Mouse (Mus musculus) heart, embryonic 11.5 days (tissue): ENCODE measurements at regions not wholly inside any gene's neighbourhood (a gene's known extent, or its start where the extent isn't known, plus 50 kb on each side); places are given as distances from the start of the nearest gene placed in this dataset.
"Not testable (repeated sequence)": the region's sequence is repeated elsewhere in the genome, so short reads cannot be mapped to it uniquely, and the experiment has no call there.

Experiments used
- ATAC-seq: fragments of 200-750 bp; cut with Nextera tagmentation; replicated peaks from 2 replicates; pipeline ENCODE4 v1.8.0; 2017; ENCODE audit warnings: moderate library complexity; ENCODE audit not compliant: insufficient number of reproducible peaks, low FRiP score, low TSS enrichment
- H3K27ac ChIP-seq: fragments of 300-500 bp; sonication (generic); 2 replicates; pipeline ENCODE4 v1.5.1; 2014; ENCODE audit warnings: mild to moderate bottlenecking, low read depth, low read length
- H3K27me3 ChIP-seq: fragments of 300-500 bp; sonication (generic); 2 replicates; pipeline ENCODE4 v1.6.1; 2014; ENCODE audit warnings: mild to moderate bottlenecking, low read length, mixed read lengths; ENCODE audit not compliant: control insufficient read depth, insufficient read depth
- H3K36me3 ChIP-seq: fragments of 300-500 bp; sonication (generic); 2 replicates; pipeline ENCODE4 v1.6.1; 2014; ENCODE audit warnings: mild to moderate bottlenecking, low read length, moderate library complexity, mixed read lengths; ENCODE audit not compliant: control insufficient read depth, insufficient read depth
- H3K4me1 ChIP-seq: fragments of 300-500 bp; sonication (generic); 2 replicates; pipeline ENCODE4 v1.6.1; 2014; ENCODE audit warnings: low read length; ENCODE audit not compliant: control insufficient read depth, insufficient read depth
- H3K4me2 ChIP-seq: fragments of 300-500 bp; sonication (generic); 2 replicates; pipeline ENCODE4 v1.6.1; 2014; ENCODE audit warnings: mild to moderate bottlenecking, moderate library complexity
- H3K4me3 ChIP-seq: fragments of 300-500 bp; sonication (generic); 2 replicates; pipeline ENCODE4 v1.5.1; 2014; ENCODE audit warnings: low read depth, low read length
- H3K9ac ChIP-seq: fragments of 300-500 bp; sonication (generic); 2 replicates; pipeline ENCODE4 v1.6.1; 2014; ENCODE audit warnings: mild to moderate bottlenecking, low read depth, low read length, moderate library complexity
- H3K9me3 ChIP-seq: fragments of 300-500 bp; sonication (generic); replicated peaks from 2 replicates; pipeline ENCODE4 v1.6.1; 2016; ENCODE audit warnings: low read length; ENCODE audit not compliant: control insufficient read depth
- WGBS: fragments of 180-500 bp; shearing (Covaris S2); extraction: QIAGEN DNeasy Blood & Tissue Kit; methylation state at CpG from one replicate; pipeline ENCODE4 v1.1.7; 2014; ENCODE audit not compliant: insufficient replicate concordance; 5-methylcytosine and 5-hydroxymethylcytosine counted together

DNA sequence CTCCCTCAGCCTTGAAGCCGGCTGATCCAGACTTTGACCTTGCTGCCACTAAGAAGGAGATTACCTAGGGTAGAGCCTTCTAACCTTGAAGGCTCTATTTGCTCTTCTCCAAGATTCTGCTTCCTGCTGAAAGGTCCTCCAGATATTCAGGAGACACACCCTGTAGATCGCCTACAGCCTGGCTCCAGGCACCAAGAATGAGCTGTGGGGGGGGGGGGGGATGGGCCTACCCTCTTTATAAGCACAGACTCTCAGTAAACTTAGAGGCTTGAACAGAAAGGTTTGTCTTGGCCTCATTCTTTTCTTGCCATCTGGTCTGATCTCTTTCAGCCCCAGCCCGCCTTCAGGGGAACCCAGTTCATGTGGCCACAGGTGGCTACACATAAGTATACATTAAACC, 342.5 kb upstream of the Sema3a start:
- no peaks in the 10 kb centered on the region for H3K36me3 ChIP-seq
- 82% methylated on average over 3 of the region's 3 CpGs for WGBS
- H3K9ac ChIP-seq, result no peak overlapping the region
- H3K4me2 ChIP-seq, result no peak overlapping the region
- H3K4me3 ChIP-seq, result no peak overlapping the region
- no peak overlapping the region for H3K27ac ChIP-seq
- no peaks in the 10 kb centered on the region for H3K4me1 ChIP-seq
- H3K9me3 ChIP-seq, result no peaks in the 10 kb centered on the region
- no peak for ATAC-seq
- no peaks in the 10 kb centered on the region for H3K27me3 ChIP-seq

DNA sequence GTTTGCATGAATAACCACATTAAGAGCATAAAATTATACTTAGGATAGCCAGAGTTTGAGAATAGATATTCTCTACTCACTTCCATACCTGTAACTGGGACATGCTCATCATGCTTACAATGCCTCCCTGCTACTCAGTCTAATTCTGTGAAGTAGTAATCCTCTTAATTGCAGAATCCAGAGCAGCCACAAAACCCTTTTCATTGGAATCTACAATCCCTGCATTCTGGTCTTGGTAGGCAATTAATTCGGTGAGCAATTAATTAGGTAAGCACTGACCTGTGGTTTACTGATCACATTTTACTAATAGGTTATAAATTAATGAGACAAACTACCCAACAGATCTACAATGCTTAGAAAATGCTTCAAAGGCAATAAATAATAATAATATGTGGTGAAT, 316.5 kb upstream of the Sema3a start:
- no peak overlapping the region for H3K4me2 ChIP-seq
- no peaks in the 10 kb centered on the region for H3K36me3 ChIP-seq
- ATAC-seq, result no peak
- no peaks in the 10 kb centered on the region for H3K27me3 ChIP-seq
- 84% methylated on average over 1 of the region's 1 CpGs for WGBS
- H3K9me3 ChIP-seq, result no peaks in the 10 kb centered on the region
- no peak overlapping the region for H3K4me3 ChIP-seq
- no peaks in the 10 kb centered on the region for H3K4me1 ChIP-seq
- no peak overlapping the region for H3K9ac ChIP-seq
- no peak overlapping the region for H3K27ac ChIP-seq

DNA sequence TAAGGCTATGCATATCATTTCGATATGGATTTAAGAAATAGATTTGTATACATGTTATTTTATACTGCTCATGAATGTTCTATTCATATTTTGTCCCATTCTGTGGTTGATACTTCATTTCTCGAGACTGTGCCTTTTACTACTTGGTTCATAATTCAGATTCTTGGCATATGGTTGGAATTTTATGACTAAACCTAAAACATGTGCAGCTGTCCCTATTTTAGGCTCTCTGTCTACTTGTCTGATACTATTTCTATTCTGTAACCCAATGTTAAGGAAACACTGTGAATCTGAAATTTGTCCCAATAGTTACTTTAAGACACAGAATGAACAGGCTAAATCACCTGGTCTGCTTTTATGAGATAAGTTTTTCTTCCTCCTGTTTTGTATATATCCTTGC, 315.3 kb upstream of the Sema3a start:
- Histone ChIP-seq H3K27ac (no peak overlapping the region), H3K36me3 (no peaks in the 10 kb centered on the region), H3K4me1 (no peaks in the 10 kb centered on the region), H3K27me3 (no peaks in the 10 kb centered on the region), H3K4me2 (no peak overlapping the region), H3K4me3 (no peak overlapping the region), H3K9me3 (no peaks in the 10 kb centered on the region), H3K9ac (no peak overlapping the region)
- ATAC-seq, result no peak
- WGBS, result 68% methylated on average over 2 of the region's 2 CpGs

DNA sequence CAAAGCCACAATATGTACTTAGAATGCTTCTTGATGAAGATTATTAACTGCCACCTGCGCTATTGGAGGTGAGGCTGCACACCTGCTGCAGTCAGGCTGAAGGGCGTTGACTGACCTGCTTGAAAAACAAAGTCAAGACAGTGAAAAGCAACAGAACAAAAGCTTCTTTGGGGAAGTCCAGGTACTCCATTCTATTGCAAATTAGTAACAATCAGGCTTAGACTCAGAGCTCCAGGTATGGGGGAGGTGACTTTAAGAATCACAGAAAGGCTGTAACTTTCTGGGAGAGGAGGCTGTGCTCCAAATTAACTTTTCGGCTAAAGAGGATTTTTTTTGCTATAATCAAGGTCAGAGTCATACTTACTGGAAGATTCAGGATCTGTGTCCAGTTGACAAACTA, 278.0 kb upstream of the Sema3a start:
- 76% methylated on average over 3 of the region's 3 CpGs for WGBS
- H3K9ac ChIP-seq, H3K9me3 ChIP-seq, H3K4me1 ChIP-seq, H3K4me3 ChIP-seq, H3K27me3 ChIP-seq, H3K4me2 ChIP-seq, H3K36me3 ChIP-seq, ATAC-seq, H3K27ac ChIP-seq: not testable (repeated sequence)

DNA sequence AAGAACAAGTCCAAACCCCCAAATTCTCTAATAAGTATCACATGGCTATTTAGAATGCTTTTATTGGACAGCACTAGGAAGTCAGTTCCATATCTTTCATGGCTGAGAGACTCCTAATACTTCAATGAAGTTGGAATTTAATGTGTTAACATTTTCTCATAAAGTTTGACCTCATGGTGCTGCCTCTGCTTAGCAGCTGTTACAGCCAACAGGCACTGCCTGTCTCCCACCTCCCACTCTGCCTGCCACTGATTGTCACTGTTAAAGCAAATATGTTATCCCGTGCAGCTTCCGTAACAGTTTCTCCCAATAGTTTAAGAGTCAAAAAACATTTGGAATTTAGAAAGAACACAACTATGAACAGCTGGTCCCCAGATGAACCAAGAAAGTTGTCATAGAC, 268.3 kb upstream of the Sema3a start:
- Histone ChIP-seq H3K9ac (no peak overlapping the region), H3K36me3 (no peaks in the 10 kb centered on the region), H3K4me2 (no peak overlapping the region), H3K4me3 (no peak overlapping the region), H3K9me3 (no peaks in the 10 kb centered on the region), H3K27ac (no peak overlapping the region), H3K27me3 (no peaks in the 10 kb centered on the region), H3K4me1 (no peaks in the 10 kb centered on the region)
- 76% methylated on average over 2 of the region's 2 CpGs for WGBS
- no peak for ATAC-seq

DNA sequence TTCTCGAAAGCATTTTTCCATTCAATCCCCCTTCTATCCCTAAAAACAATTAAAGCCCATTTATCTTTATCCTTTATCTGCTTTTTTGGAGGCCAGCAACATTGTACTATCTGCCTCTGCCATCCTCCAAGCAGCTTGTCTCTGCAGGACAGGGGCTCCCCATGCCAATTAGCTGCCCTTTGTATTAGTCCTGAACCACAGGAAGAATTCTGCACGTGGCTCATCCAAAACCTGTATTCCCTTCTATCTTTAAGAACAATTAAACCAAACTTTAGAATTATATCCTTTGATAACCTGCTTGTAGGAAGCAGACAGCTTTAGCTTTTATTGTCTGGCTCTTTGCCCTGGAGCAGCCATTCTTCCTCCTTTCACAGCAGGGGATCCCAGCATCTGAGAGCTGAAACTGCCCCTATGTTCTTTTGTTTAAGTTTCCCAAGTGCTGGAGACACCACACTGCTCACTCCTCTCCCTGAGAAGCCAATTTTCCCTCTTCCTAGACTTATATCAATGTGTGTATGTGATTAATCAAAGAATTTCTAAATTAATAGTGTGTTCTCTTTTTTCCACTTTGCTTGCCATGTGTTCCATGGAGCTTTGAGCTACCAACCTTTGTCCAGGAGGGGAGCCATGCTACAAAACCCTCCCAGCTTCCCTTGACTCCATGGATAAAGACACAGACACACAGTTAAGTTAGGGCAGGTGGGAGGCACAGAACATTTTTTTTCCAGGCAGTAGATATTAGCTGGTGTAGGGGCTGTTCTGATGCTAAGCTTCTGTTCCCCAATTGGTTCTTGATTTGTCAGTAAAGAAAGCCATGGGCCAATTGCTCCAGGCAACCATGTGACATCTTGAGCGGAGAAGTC, 256.6 kb upstream of the Sema3a start:
- Histone ChIP-seq H3K4me2 (no peak overlapping the region), H3K27ac (no peak overlapping the region), H3K27me3 (no peaks in the 10 kb centered on the region), H3K9me3 (no peaks in the 10 kb centered on the region), H3K9ac (no peak overlapping the region), H3K4me3 (no peak overlapping the region), H3K36me3 (no peaks in the 10 kb centered on the region), H3K4me1 (no peaks in the 10 kb centered on the region)
- WGBS, result 54% methylated on average over 3 of the region's 3 CpGs
- no peak for ATAC-seq

DNA sequence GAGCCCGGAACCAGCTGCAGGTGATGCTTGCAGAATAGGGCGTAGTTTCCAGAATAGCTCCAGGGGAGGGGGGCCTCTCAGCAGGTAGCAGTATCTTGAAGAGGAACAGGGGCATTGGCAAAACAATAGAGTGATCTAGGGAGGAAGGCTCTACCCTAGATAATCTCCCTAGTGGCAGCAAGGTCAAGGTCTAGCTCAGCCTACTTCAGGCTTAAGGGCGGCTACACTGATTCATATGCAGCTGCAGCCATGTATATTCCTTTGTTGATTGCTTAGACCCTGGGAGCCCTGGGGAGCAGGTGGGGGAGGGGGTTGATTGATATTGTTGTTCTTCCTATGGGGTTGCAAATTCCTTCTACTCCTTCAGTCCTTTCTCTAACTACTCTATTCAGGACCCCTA, 252.3 kb upstream of the Sema3a start:
- H3K9me3 ChIP-seq, result no peaks in the 10 kb centered on the region
- H3K4me3 ChIP-seq, result no peak overlapping the region
- H3K4me2 ChIP-seq, result no peak overlapping the region
- H3K36me3 ChIP-seq, result no peaks in the 10 kb centered on the region
- H3K9ac ChIP-seq, result no peak overlapping the region
- ATAC-seq, result no peak
- H3K27me3 ChIP-seq, result no peaks in the 10 kb centered on the region
- H3K4me1 ChIP-seq, result no peaks in the 10 kb centered on the region
- H3K27ac ChIP-seq, result no peak overlapping the region
- WGBS, result 74% methylated on average over 3 of the region's 3 CpGs

DNA sequence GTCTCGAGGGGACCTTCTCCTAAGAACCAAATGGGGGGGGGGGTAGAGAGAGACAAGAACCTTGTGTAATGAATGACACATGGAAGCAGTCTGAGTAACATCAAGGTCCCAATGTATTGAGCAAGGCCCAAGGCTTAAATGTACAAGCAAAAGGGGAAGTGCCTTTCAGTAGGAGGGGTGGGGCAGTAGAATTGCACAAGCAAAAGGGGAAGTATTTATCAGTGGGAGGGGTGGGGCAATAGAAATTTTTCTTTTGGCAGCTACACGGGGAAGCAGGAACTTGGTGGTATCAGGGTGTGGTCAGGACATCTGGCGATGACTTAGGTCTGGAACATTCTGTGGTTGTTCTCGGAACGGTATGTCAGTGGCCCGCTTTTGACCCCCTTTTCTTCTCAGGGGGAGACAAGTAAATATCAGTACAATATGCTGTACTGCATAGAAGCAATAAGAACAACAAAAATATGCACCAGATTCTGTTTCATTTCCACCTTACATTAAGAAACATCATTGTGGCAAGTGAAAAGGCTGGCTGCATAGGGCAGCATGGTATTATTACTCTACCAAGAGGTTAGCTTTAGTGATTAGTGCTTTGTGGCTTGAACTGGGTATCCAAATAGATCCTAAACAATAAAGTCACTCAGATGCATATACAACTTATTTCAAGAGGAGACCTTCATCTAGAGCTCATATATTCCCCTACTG, 247.5 kb upstream of the Sema3a start:
- H3K4me1 ChIP-seq, result no peaks in the 10 kb centered on the region
- no peak overlapping the region for H3K4me2 ChIP-seq
- no peak for ATAC-seq
- H3K9ac ChIP-seq, result no peak overlapping the region
- no peak overlapping the region for H3K4me3 ChIP-seq
- no peak overlapping the region for H3K27ac ChIP-seq
- no peaks in the 10 kb centered on the region for H3K36me3 ChIP-seq
- 79% methylated on average over 6 of the region's 6 CpGs for WGBS
- H3K9me3 ChIP-seq, result no peaks in the 10 kb centered on the region
- H3K27me3 ChIP-seq, result no peaks in the 10 kb centered on the region

DNA sequence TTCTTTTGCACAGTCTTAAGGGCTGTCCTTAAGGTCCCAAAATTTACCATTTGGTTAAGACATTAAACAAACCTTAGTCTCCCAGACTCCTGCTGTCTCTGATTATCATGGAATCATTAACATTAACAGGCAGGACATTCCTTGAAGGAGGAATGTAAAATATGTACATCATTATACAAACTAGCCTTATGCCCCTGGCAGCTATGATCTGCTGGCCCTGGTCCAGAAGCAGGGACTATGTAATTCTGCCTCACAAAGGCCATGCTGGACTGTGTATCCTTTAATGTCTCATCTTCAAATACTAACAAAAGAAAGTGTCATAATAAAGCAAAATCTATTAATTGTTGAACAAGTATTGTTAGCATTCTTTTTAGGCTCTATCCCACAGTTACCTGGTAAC, 232.9 kb upstream of the Sema3a start:
- no peaks in the 10 kb centered on the region for H3K9me3 ChIP-seq
- no peak for ATAC-seq
- H3K9ac ChIP-seq, result no peak overlapping the region
- H3K4me3 ChIP-seq, result no peak overlapping the region
- no peak overlapping the region for H3K4me2 ChIP-seq
- H3K27me3 ChIP-seq, result no peaks in the 10 kb centered on the region
- no peaks in the 10 kb centered on the region for H3K4me1 ChIP-seq
- no peak overlapping the region for H3K27ac ChIP-seq
- H3K36me3 ChIP-seq, result no peaks in the 10 kb centered on the region
